Mouse (Mus musculus): ENCODE measurements around the gene Ddost.
A peak's percentile ranks its signal among the peaks of the same experiment; 100 is the strongest.

GRCm38 (mm10) chr4:138326077-138326695 is 21.7 kb downstream of the Ddost start, which contains the start of gene Pink1:
- TF ChIP-seq CTCF (IDR thresholded peaks at IDR 0.05; ENCODE audit: low read depth) (peak; percentile 96), EP300 (IDR thresholded peaks at IDR 0.05; ENCODE audit: low read depth) (no peak; the same call in 1 of the 2 replicates)

Data from liver, postnatal 0 days (tissue).